Mouse (Mus musculus) neural tube, embryonic 12.5 days (tissue): ENCODE measurements around the gene Cacna1i. TPM values are rescaled to one million over a fixed set of nuclear protein-coding genes. Genes with fewer than 3 reads are reported as not detected.

ENCODE experiments used
- ATAC-seq: fragments of 200-750 bp; cut with Nextera tagmentation; 2 replicates; pipeline ENCODE4 v1.8.0; 2017; ENCODE audit warnings: low read depth, mild to moderate bottlenecking, moderate TSS enrichment, moderate library complexity; ENCODE audit not compliant: low FRiP score
- H3K27ac ChIP-seq: fragments of 300-500 bp; sonication (generic); 2 replicates; pipeline ENCODE4 v1.5.1; 2016
- H3K27me3 ChIP-seq: fragments of 300-500 bp; sonication (generic); replicated peaks from 2 replicates; pipeline ENCODE4 v1.6.1; 2016; ENCODE audit warnings: mild to moderate bottlenecking
- H3K36me3 ChIP-seq: fragments of 300-500 bp; sonication (generic); 2 replicates; pipeline ENCODE4 v1.6.1; 2016; ENCODE audit warnings: mild to moderate bottlenecking
- H3K4me1 ChIP-seq: fragments of 300-500 bp; sonication (generic); 2 replicates; pipeline ENCODE4 v1.6.1; 2016
- H3K4me2 ChIP-seq: fragments of 300-500 bp; sonication (generic); replicated peaks from 2 replicates; pipeline ENCODE4 v1.6.1; 2016; ENCODE audit warnings: mild to moderate bottlenecking
- H3K4me3 ChIP-seq: fragments of 300-500 bp; sonication (generic); 2 replicates; pipeline ENCODE4 v1.5.1; 2016
- H3K9ac ChIP-seq: fragments of 300-500 bp; sonication (generic); 2 replicates; pipeline ENCODE4 v1.6.1; 2016; ENCODE audit warnings: mild to moderate bottlenecking
- H3K9me3 ChIP-seq: fragments of 300-500 bp; sonication (generic); 2 replicates; pipeline ENCODE4 v1.6.1; 2016; ENCODE audit warnings: mild to moderate bottlenecking
- WGBS: fragments of 180-500 bp; shearing (Covaris S2); methylation state at CpG from one replicate; pipeline ENCODE4 v1.1.7; 2016; 5-methylcytosine and 5-hydroxymethylcytosine counted together
- polyA plus RNA-seq: library from polyadenylated mRNA; unstranded; fragments of >200 nt; fragmentation: Nextera tagmentation; extraction: Ambion mirVana; gene quantifications from 2 replicates; pipeline ENCODE4 v1.2.1, GENCODE M21; 2016

Cacna1i gene
- polyA plus RNA-seq, 1 experiment from 2014 or later, result 0.25 TPM

DNA sequence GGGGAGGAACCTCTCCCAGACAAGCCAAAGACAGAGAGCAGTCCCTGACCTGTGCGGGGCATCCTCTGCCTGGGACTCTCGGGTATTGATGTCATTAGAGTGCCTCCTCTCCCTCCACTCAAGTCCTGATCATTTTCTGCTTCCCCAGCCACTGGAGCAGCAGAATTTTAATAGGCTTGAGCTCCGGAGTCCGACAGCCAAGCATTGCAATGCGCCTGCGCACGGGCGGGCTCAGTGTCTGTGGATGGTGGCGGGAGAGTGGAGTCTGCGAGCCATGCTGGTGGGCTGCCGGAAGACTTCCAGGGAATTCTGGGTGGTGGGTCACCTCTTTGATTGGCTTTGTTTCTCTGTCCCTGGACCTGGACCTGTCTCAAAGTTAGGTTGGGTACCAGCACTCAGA, 143.3 kb downstream of the Cacna1i start:
- ATAC-seq, result no peak
- H3K4me3 ChIP-seq, result no peak overlapping the region
- no peaks in the 10 kb centered on the region for H3K9me3 ChIP-seq
- no peak overlapping the region for H3K4me2 ChIP-seq
- 72% methylated on average over 11 of the region's 11 CpGs for WGBS
- no peaks in the 10 kb centered on the region for H3K36me3 ChIP-seq
- no peaks in the 10 kb centered on the region for H3K4me1 ChIP-seq
- H3K9ac ChIP-seq, result no peak overlapping the region
- H3K27me3 ChIP-seq, result no peaks in the 10 kb centered on the region
- no peak overlapping the region for H3K27ac ChIP-seq

DNA sequence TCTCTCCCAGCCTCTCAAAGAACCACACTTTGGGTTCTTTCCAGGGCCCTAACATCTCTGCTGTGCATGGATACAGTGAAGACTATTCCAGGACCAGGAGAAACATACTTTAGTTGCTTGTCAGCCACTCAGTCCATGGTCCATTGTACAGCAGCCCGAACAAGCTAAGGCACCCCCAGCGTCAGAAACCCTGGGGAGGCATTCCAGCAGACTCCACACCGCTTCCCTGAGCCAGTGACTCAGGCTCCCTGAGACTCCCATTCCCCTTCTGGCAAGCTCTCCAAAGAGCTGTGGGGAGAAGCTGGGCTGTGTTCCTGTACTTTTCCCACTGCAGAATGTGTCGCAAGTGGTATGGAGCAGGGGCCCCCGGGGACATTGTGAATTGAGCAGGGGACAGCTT, 149.9 kb downstream of the Cacna1i start:
- no peak overlapping the region for H3K4me2 ChIP-seq
- 0 out of 2 replicates have a peak, but pooled peaks cover 3% of the 10 kb centered on the region for H3K4me1 ChIP-seq
- 89% methylated on average over 5 of the region's 5 CpGs for whole genome bisulfite sequencing

DNA sequence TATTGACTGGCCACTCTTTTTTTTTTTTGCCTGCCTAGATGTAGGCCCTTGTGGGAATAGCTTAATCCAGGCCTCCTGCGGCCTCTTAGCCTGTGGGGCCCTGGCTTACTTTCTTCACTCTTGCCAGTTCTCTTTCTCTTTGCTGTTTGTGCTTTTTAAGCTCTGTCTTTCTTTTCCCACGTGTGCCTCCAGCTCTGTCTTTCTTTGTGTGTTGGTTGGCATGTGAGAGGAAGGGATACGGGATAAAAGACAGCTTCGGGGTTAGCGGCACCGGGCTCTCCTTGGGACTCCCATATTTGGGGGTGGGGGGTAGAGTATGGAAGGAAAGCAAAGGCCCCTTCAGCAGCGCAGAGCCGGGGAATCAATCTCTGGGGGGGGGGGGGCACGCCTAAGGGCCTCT, 151.0 kb downstream of the Cacna1i start:
- no peak overlapping the region for H3K4me3 ChIP-seq
- no peak for ATAC-seq

More for the DNA sequence above, 149.9 kb downstream of the Cacna1i start:
- H3K27ac ChIP-seq, result no peak overlapping the region
- H3K9ac ChIP-seq, result no peak overlapping the region
- no peaks in the 10 kb centered on the region for H3K9me3 ChIP-seq
- no peak overlapping the region for H3K4me3 ChIP-seq
- ATAC-seq, result no peak
- H3K36me3 ChIP-seq, result no peaks in the 10 kb centered on the region
- H3K27me3 ChIP-seq, result no peaks in the 10 kb centered on the region

DNA sequence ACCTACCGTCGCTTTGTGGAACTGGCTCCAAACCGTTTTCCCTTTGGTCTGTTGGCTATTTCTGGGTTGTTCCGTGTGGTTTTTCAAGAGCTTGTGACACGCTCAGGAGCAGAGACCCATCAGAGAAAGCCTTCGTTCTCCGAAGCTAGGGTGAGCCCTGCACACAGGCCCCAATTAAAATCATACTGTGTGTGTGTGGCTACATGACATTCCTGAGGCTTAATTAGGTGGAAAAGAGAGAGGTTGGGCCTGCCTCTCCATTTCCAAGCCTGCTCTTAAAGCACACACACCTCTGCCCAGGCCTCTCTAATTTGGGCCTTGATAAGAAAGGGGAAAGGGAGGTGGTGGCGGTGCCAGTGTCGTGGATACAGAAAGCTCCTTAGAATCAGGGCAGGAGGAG, 151.4 kb downstream of the Cacna1i start:
- WGBS, result 76% methylated on average over 9 of the region's 9 CpGs
- Histone ChIP-seq H3K4me2 (no peak overlapping the region), H3K4me1 (0 out of 2 replicates have a peak, but pooled peaks cover 3% of the 10 kb centered on the region), H3K9me3 (no peaks in the 10 kb centered on the region), H3K27ac (no peak overlapping the region), H3K9ac (no peak overlapping the region), H3K27me3 (no peaks in the 10 kb centered on the region), H3K4me3 (no peak overlapping the region), H3K36me3 (no peaks in the 10 kb centered on the region)
- no peak for ATAC-seq

More for the DNA sequence above, 151.0 kb downstream of the Cacna1i start:
- Histone ChIP-seq H3K36me3 (no peaks in the 10 kb centered on the region), H3K4me1 (0 out of 2 replicates have a peak, but pooled peaks cover 3% of the 10 kb centered on the region), H3K27me3 (no peaks in the 10 kb centered on the region), H3K9ac (no peak overlapping the region), H3K4me2 (no peak overlapping the region), H3K27ac (no peak overlapping the region), H3K9me3 (no peaks in the 10 kb centered on the region)
- WGBS, result 83% methylated on average over 9 of the region's 9 CpGs

DNA sequence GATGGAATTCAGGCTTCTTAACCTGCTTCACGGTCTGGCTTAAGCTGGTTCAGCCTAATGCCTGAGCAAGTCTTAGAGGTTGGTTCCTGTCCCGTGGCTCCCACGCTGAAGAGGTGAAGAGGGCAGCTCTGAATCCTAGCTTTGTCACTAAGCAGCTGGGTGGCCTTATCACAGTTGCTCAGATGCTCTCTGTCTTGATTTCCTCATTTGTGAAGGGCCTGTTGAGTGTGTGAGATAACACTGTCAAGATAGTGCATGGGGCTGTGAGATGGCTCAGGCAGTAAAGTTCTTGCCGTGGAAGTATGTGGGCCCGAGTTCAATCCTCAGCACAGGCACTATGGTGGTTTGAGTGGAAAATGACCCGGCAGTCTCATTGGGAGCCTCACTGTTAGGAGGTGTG, 153.2 kb downstream of the Cacna1i start:
- H3K4me3 ChIP-seq, result no peak overlapping the region
- WGBS, result 91% methylated on average over 6 of the region's 6 CpGs
- no peak overlapping the region for H3K9ac ChIP-seq
- H3K4me2 ChIP-seq, result no peak overlapping the region
- no peaks in the 10 kb centered on the region for H3K27me3 ChIP-seq
- no peaks in the 10 kb centered on the region for H3K36me3 ChIP-seq
- H3K4me1 ChIP-seq, result 0 out of 2 replicates have a peak, but pooled peaks cover 3% of the 10 kb centered on the region
- no peak overlapping the region for H3K27ac ChIP-seq
- H3K9me3 ChIP-seq, result no peaks in the 10 kb centered on the region
- no peak for ATAC-seq

DNA sequence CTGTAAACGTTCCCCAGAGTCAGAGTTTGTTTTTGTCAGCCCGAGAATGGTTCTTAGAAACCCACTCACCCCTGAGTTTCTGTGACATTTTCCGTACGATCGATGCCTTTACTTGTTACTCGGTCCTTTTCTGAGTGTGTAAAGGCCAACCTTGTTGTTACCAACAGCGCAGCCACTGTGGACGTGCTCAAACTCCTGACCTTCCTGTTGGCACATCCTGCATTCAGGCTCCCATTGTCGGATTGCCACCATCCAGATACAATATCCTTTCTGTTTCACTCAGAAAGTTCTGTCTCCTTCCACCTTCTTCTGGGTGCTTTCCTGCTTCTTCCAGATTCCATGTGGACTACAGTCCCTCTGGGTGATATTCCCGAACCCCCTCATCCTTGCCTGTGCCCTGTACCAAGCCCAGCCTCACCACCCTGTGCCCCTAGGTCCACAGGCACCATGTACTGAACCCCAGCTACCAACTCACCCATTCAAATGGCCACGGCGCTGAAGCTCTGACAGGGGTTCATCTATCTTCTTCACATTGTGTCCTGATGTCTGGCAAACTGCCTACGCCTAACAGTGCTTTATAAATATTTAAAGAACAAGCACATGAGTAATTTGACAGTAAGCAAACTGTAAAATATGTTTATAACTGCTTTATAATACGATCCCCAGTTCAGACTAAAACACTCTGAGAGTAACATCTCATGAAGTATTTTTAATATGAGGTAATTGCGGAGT, 159.1 kb downstream of the Cacna1i start:
- ATAC-seq, result no peak
- WGBS, result 81% methylated on average over 15 of the region's 15 CpGs
- H3K27me3 ChIP-seq, result no peaks in the 10 kb centered on the region

More for the DNA sequence above, 159.1 kb downstream of the Cacna1i start:
- H3K4me2 ChIP-seq, result no peak overlapping the region
- no peak overlapping the region for H3K9ac ChIP-seq
- no peak overlapping the region for H3K27ac ChIP-seq
- H3K4me1 ChIP-seq, result no peaks in the 10 kb centered on the region
- no peak overlapping the region for H3K4me3 ChIP-seq
- H3K36me3 ChIP-seq, result no peaks in the 10 kb centered on the region
- H3K9me3 ChIP-seq, result no peaks in the 10 kb centered on the region

Other genes starting within 250 kb of the Cacna1i start
- 15.8 and 19.6 TPM in 2 replicates for gene Syngr1, start 195.9 kb upstream of the Cacna1i start, polyA plus RNA-seq
- 652 and 670 TPM in 2 replicates for gene Rpl3, start 195.4 kb upstream of the Cacna1i start, polyA plus RNA-seq
- gene Tab1, start 154.1 kb upstream of the Cacna1i start, polyA plus RNA-seq, result 41.6 and 42.4 TPM in 2 replicates
- gene Mgat3, start 113.5 kb upstream of the Cacna1i start, polyA plus RNA-seq, result 13.7 and 13.8 TPM in 2 replicates
- gene Mief1, start 53.2 kb upstream of the Cacna1i start, polyA plus RNA-seq, result 42.1 and 46.0 TPM in 2 replicates
- 9.5 TPM in 1 of 2 replicates, not detected in the other for gene AC140267.1, start 51.4 kb upstream of the Cacna1i start, polyA plus RNA-seq
- gene Atf4, start 32.1 kb upstream of the Cacna1i start, polyA plus RNA-seq, result 111 and 123 TPM in 2 replicates
- gene Rps19bp1, start 22.9 kb upstream of the Cacna1i start, polyA plus RNA-seq, result 63.9 and 65.0 TPM in 2 replicates